Mouse (Mus musculus) myocyte (in vitro differentiated cells): ENCODE data around the gene Zzz3.

Experiments used
- E2F4 ChIP-seq: IDR thresholded peaks from one replicate; pipeline ENCODE4 v1.6.1; 2011; ENCODE audit warnings: mild to moderate bottlenecking, control low read depth, moderate library complexity; ENCODE audit not compliant: insufficient read depth
- MAX ChIP-seq: IDR thresholded peaks from one replicate; pipeline ENCODE4 v1.6.1; 2011; ENCODE audit warnings: low read depth, mild to moderate bottlenecking, control low read depth
- POLR2A ChIP-seq: IDR thresholded peaks from one replicate; pipeline ENCODE4 v1.6.1; 2011; ENCODE audit warnings: low read depth, mild to moderate bottlenecking, control low read depth, moderate library complexity; ENCODE audit not compliant: insufficient read length
- POLR2AphosphoS2 ChIP-seq: IDR thresholded peaks from one replicate; pipeline ENCODE4 v1.6.1; 2011; ENCODE audit warnings: low read depth, control low read depth; ENCODE audit not compliant: insufficient read length
- TCF12 ChIP-seq: IDR thresholded peaks from one replicate; pipeline ENCODE4 v1.6.1; 2011; ENCODE audit warnings: mild to moderate bottlenecking, control low read depth; ENCODE audit not compliant: poor library complexity, insufficient read depth, severe bottlenecking
- TCF3 ChIP-seq: IDR thresholded peaks from one replicate; pipeline ENCODE4 v1.6.1; 2011; ENCODE audit warnings: low read depth, control low read depth; ENCODE audit not compliant: insufficient read length
- USF1 ChIP-seq: IDR thresholded peaks from one replicate; pipeline ENCODE4 v1.6.1; 2011; ENCODE audit warnings: low read depth, mild to moderate bottlenecking, control low read depth, moderate library complexity

GRCm38 (mm10) chr3:152442795-152443194, 47.5 kb downstream of the Zzz3 start:
- TF ChIP-seq POLR2A (no peak), USF1 (no peak), POLR2AphosphoS2 (no peak), E2F4 (no peak), MAX (no peak), TCF3 (no peak), TCF12 (no peak)
